Mouse (Mus musculus) heart, postnatal 0 days (tissue): ENCODE results near the gene Gimap3. TPM values are rescaled to one million over a fixed set of nuclear protein-coding genes. Genes with fewer than 3 reads are reported as not detected.
A peak's percentile ranks its signal among the peaks of the same experiment; 100 is the strongest.

Experiments
- ATAC-seq: fragments of 200-750 bp; cut with Nextera tagmentation; 2 replicates; pipeline ENCODE4 v1.8.0; 2017; ENCODE audit warnings: low read depth, moderate number of reproducible peaks, moderate library complexity; ENCODE audit not compliant: insufficient read depth
- DNase-seq: peaks from one replicate; pipeline ENCODE4 v3.0.0-alpha.2; 2016; ENCODE audit warnings: low spot score
- H3K27ac ChIP-seq: fragments of 300-500 bp; sonication (generic); 2 replicates; pipeline ENCODE4 v1.5.1; 2014; ENCODE audit warnings: low read depth, mild to moderate bottlenecking
- H3K27me3 ChIP-seq: fragments of 300-500 bp; sonication (generic); 2 replicates; pipeline ENCODE4 v1.6.1; 2014; ENCODE audit warnings: low read length, mixed read lengths; ENCODE audit not compliant: control insufficient read depth, insufficient read depth
- H3K36me3 ChIP-seq: fragments of 300-500 bp; sonication (generic); replicated peaks from 2 replicates; pipeline ENCODE4 v1.6.1; 2014; ENCODE audit warnings: low read length, mixed read lengths; ENCODE audit not compliant: control insufficient read depth, insufficient read depth
- H3K4me1 ChIP-seq: fragments of 300-500 bp; sonication (generic); 2 replicates; pipeline ENCODE4 v1.6.1; 2014; ENCODE audit warnings: antibody characterized with exemption; ENCODE audit not compliant: control insufficient read depth, insufficient read depth
- H3K4me2 ChIP-seq: fragments of 300-500 bp; sonication (generic); 2 replicates; pipeline ENCODE4 v1.6.1; 2014; ENCODE audit warnings: low read depth, mild to moderate bottlenecking, low read length, moderate library complexity
- H3K4me3 ChIP-seq: fragments of 300-500 bp; sonication (generic); 2 replicates; pipeline ENCODE4 v1.5.1; 2014; ENCODE audit warnings: low read depth, low read length
- H3K9ac ChIP-seq: fragments of 300-500 bp; sonication (generic); replicated peaks from 2 replicates; pipeline ENCODE4 v1.6.1; 2014; ENCODE audit warnings: low read depth, low read length, mixed read lengths
- H3K9me3 ChIP-seq: fragments of 300-500 bp; sonication (generic); replicated peaks from 2 replicates; pipeline ENCODE4 v1.6.1; 2016; ENCODE audit warnings: low read length; ENCODE audit not compliant: control insufficient read depth
- CTCF ChIP-seq: IDR thresholded peaks from 2 replicates; pipeline ENCODE4 v1.5.1; 2016; ENCODE audit warnings: antibody characterized with exemption, control low read depth, low read depth
- EP300 ChIP-seq: IDR thresholded peaks from 2 replicates; pipeline ENCODE4 v1.6.1; 2016; ENCODE audit warnings: antibody characterized with exemption, low read depth
- WGBS: fragments of 180-500 bp; shearing (Covaris S2); extraction: QIAGEN DNeasy Blood & Tissue Kit; methylation state at CpG from one replicate; pipeline ENCODE4 v1.1.7; 2014; 5-methylcytosine and 5-hydroxymethylcytosine counted together
- polyA plus RNA-seq: library from polyadenylated mRNA; unstranded; fragments of >200 nt; fragmentation: Nextera tagmentation; extraction: Ambion mirVana; gene quantifications from 2 replicates; pipeline ENCODE4 v1.2.1, GENCODE M21; 2015
- total RNA-seq: library from RNA; depleted of rRNA; stranded (reverse); fragments of >200 nt; gene quantifications from 2 replicates; pipeline ENCODE4 v1.2.3, GENCODE M21; 2014; ENCODE audit warnings: low replicate concordance

Gimap3 gene
- total and polyA plus RNA-seq, 2 experiments from 2014 or later, result not detected

- Histone ChIP-seq H3K27ac (no peak overlapping the region), H3K36me3 (no peaks in the 10 kb centered on the region), H3K9ac (no peak overlapping the region), H3K4me2 (no peak overlapping the region), H3K4me1 (no peaks in the 10 kb centered on the region), H3K9me3 (peaks cover 4% of the 10 kb centered on the region; the same call in 1 of the 2 replicates), H3K27me3 (no peaks in the 10 kb centered on the region), H3K4me3 (no peak overlapping the region)
- no peak for TF ChIP-seq EP300
- TF ChIP-seq CTCF, result no peak
- no peak for DNase-seq
- no peak for ATAC-seq
Measured at GRCm38 (mm10) chr6:48803406-48804051, 32.9 kb upstream of the Gimap3 start.

- H3K27ac ChIP-seq, result no peak overlapping the region
- DNase-seq (no peak), ATAC-seq (no peak)
- no peak overlapping the region for H3K9ac ChIP-seq
- no peaks in the 10 kb centered on the region for H3K36me3 ChIP-seq
- no peaks in the 10 kb centered on the region for H3K27me3 ChIP-seq
- no peaks in the 10 kb centered on the region for H3K4me1 ChIP-seq
- 82% methylated on average over 1 of the region's 1 CpGs for WGBS
- H3K4me2 ChIP-seq, result no peak overlapping the region
- TF ChIP-seq CTCF, result no peak
- TF ChIP-seq EP300, result no peak
- peaks cover 4% of the 10 kb centered on the region; the same call in 1 of the 2 replicates for H3K9me3 ChIP-seq
- H3K4me3 ChIP-seq, result no peak overlapping the region
Measured at GRCm38 (mm10) chr6:48801897-48802296, 31.2 kb upstream of the Gimap3 start.

- ATAC-seq (no peak), DNase-seq (no peak)
- no peaks in the 10 kb centered on the region for H3K36me3 ChIP-seq
- 60% methylated on average over 2 of the region's 2 CpGs for WGBS
- H3K9ac ChIP-seq, result no peak overlapping the region
- H3K27me3 ChIP-seq, result no peaks in the 10 kb centered on the region
- TF ChIP-seq EP300, result no peak
- TF ChIP-seq CTCF, result no peak
- H3K4me2 ChIP-seq, result no peak overlapping the region
- no peaks in the 10 kb centered on the region; the same call in 1 of the 2 replicates for H3K4me1 ChIP-seq
- H3K27ac ChIP-seq, result no peak overlapping the region
- no peak overlapping the region for H3K4me3 ChIP-seq
- H3K9me3 ChIP-seq, result no peaks in the 10 kb centered on the region
Measured at GRCm38 (mm10) chr6:48787867-48788266, 17.2 kb upstream of the Gimap3 start.

GRCm38 (mm10) chr6:48785601-48786000, 14.9 kb upstream of the Gimap3 start:
- no peak overlapping the region for H3K4me3 ChIP-seq
- WGBS, result 64% methylated on average over 2 of the region's 2 CpGs
- TF ChIP-seq CTCF (no peak), EP300 (no peak)
- H3K4me1 ChIP-seq, result no peaks in the 10 kb centered on the region; the same call in 1 of the 2 replicates
- H3K27ac ChIP-seq, result no peak overlapping the region; the same call in 1 of the 2 replicates
- H3K9me3 ChIP-seq, result no peaks in the 10 kb centered on the region
- DNase-seq, result no peak
- H3K27me3 ChIP-seq, result no peaks in the 10 kb centered on the region
- no peaks in the 10 kb centered on the region for H3K36me3 ChIP-seq
- ATAC-seq, result no peak
- no peak overlapping the region for H3K4me2 ChIP-seq
- no peak overlapping the region for H3K9ac ChIP-seq

- WGBS, result 47% methylated on average over 1 of the region's 1 CpGs
- Histone ChIP-seq H3K9ac (no peak overlapping the region), H3K9me3 (no peaks in the 10 kb centered on the region), H3K4me3 (no peak overlapping the region), H3K27me3 (no peaks in the 10 kb centered on the region), H3K4me2 (no peak overlapping the region), H3K27ac (no peak overlapping the region; the same call in 1 of the 2 replicates), H3K4me1 (no peaks in the 10 kb centered on the region; the same call in 1 of the 2 replicates), H3K36me3 (no peaks in the 10 kb centered on the region)
- ATAC-seq, result peak; percentile 24; the same call in 1 of the 2 replicates
- peak; percentile 41 for DNase-seq
- TF ChIP-seq EP300 (no peak), CTCF (no peak)
Measured at GRCm38 (mm10) chr6:48785189-48785588, 14.5 kb upstream of the Gimap3 start.

- H3K27ac ChIP-seq, result no peak overlapping the region; the same call in 1 of the 2 replicates
- no peak for DNase-seq
- H3K4me3 ChIP-seq, result no peak overlapping the region
- no peak for ATAC-seq
- no peaks in the 10 kb centered on the region for H3K9me3 ChIP-seq
- H3K36me3 ChIP-seq, result no peaks in the 10 kb centered on the region
- no peak overlapping the region for H3K4me2 ChIP-seq
- WGBS, result 82% methylated on average over 1 of the region's 1 CpGs
- no peaks in the 10 kb centered on the region; the same call in 1 of the 2 replicates for H3K4me1 ChIP-seq
- TF ChIP-seq EP300, result no peak
- TF ChIP-seq CTCF, result no peak
- no peak overlapping the region for H3K9ac ChIP-seq
- no peaks in the 10 kb centered on the region for H3K27me3 ChIP-seq
Measured at GRCm38 (mm10) chr6:48784406-48784805, 13.8 kb upstream of the Gimap3 start.
